Mouse (Mus musculus) heart, embryonic 12.5 days (tissue): ENCODE results near the gene Gng12. TPM values are rescaled to one million over a fixed set of nuclear protein-coding genes. Genes with fewer than 3 reads are reported as not detected.
"Not testable (repeated sequence)": the region's sequence is repeated elsewhere in the genome, so short reads cannot be mapped to it uniquely, and the experiment has no call there.

Experiments used
- ATAC-seq: fragments of 200-750 bp; cut with Nextera tagmentation; 2 replicates; pipeline ENCODE4 v1.8.0; 2017; ENCODE audit warnings: moderate TSS enrichment, moderate library complexity; ENCODE audit not compliant: insufficient number of reproducible peaks, low FRiP score
- H3K27ac ChIP-seq: fragments of 300-500 bp; sonication (generic); 2 replicates; pipeline ENCODE4 v1.5.1; 2016; ENCODE audit warnings: mild to moderate bottlenecking, moderate library complexity; ENCODE audit not compliant: poor library complexity, severe bottlenecking
- H3K27me3 ChIP-seq: fragments of 300-500 bp; sonication (generic); replicated peaks from 2 replicates; pipeline ENCODE4 v1.6.1; 2016; ENCODE audit warnings: mild to moderate bottlenecking, moderate library complexity
- H3K36me3 ChIP-seq: fragments of 300-500 bp; sonication (generic); 2 replicates; pipeline ENCODE4 v1.6.1; 2016; ENCODE audit warnings: mild to moderate bottlenecking, moderate library complexity
- H3K4me1 ChIP-seq: fragments of 300-500 bp; sonication (generic); replicated peaks from 2 replicates; pipeline ENCODE4 v1.6.1; 2016; ENCODE audit warnings: mild to moderate bottlenecking
- H3K4me2 ChIP-seq: fragments of 300-500 bp; sonication (generic); 2 replicates; pipeline ENCODE4 v1.6.1; 2016; ENCODE audit warnings: mild to moderate bottlenecking, moderate library complexity
- H3K4me3 ChIP-seq: fragments of 300-500 bp; sonication (generic); 2 replicates; pipeline ENCODE4 v1.5.1; 2016; ENCODE audit warnings: mild to moderate bottlenecking
- H3K9ac ChIP-seq: fragments of 300-500 bp; sonication (generic); 2 replicates; pipeline ENCODE4 v1.6.1; 2016; ENCODE audit warnings: mild to moderate bottlenecking, moderate library complexity
- H3K9me3 ChIP-seq: fragments of 300-500 bp; sonication (generic); replicated peaks from 2 replicates; pipeline ENCODE4 v1.6.1; 2016; ENCODE audit warnings: mild to moderate bottlenecking, moderate library complexity
- WGBS: fragments of 180-500 bp; shearing (Covaris S2); methylation state at CpG from one replicate; pipeline ENCODE4 v1.1.7; 2016; 5-methylcytosine and 5-hydroxymethylcytosine counted together
- polyA plus RNA-seq: library from polyadenylated mRNA; unstranded; fragments of >200 nt; fragmentation: Nextera tagmentation; extraction: Ambion mirVana; gene quantifications from 2 replicates; pipeline ENCODE4 v1.2.1, GENCODE M21; 2016

The Gng12 gene
- polyA plus RNA-seq, 1 experiment from 2014 or later, result 73.7 TPM

DNA sequence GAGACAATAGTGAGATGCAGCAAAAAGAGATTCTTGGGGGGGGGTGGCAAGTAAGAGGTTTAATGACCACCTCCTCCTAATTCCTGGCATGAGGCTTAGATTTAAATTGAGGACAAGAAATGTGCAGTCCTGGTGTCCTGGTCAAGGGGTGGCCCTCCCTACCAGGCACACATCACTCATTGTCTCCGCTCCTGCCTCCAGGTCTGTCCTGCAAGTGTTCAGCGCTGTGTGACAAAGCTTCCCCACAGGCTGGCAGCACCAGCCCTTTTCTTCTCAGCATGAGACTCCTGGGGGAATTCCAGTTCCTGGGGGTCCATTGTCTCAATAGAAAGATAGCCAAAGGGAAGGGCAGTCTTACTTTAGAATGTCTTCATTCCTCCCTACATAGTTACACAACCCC is 134.2 kb downstream of the Gng12 start:
- 27% methylated on average over 2 of the region's 2 CpGs for WGBS
- no peak overlapping the region for H3K4me2 ChIP-seq
- no peaks in the 10 kb centered on the region for H3K36me3 ChIP-seq
- no peak overlapping the region for H3K4me3 ChIP-seq
- H3K9me3 ChIP-seq, result no peaks in the 10 kb centered on the region
- peaks cover 12% of the 10 kb centered on the region for H3K4me1 ChIP-seq
- no peak overlapping the region for H3K9ac ChIP-seq
- H3K27me3 ChIP-seq, result peaks cover 4% of the 10 kb centered on the region; the same call in 1 of the 2 replicates
- no peak for ATAC-seq
- no peak overlapping the region for H3K27ac ChIP-seq

DNA sequence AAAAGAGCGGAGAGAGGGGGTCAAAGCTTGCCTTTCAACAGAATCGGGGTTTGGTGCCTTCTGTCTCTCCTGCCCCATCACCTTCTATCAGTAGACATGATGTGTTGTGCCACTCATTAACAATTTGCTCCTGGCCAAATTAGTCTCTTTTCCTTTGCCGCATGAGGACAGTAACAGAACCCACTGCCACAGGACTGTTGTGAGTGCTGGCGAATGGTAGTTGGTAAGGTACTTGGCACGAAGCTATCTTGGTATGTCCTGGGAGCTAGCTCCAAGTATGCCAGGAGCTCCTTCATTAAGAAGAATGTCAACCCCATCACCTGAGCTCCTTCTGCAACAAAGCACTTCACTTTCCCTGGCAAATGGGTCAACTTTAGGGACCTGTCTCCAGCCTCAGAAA is 134.6 kb downstream of the Gng12 start:
- Histone ChIP-seq H3K36me3 (no peaks in the 10 kb centered on the region), H3K27me3 (peaks cover 4% of the 10 kb centered on the region; the same call in 1 of the 2 replicates), H3K27ac (no peak overlapping the region), H3K9ac (no peak overlapping the region), H3K4me3 (no peak overlapping the region), H3K4me2 (no peak overlapping the region), H3K9me3 (no peaks in the 10 kb centered on the region), H3K4me1 (peaks cover 16% of the 10 kb centered on the region)
- ATAC-seq, result no peak
- WGBS, result 57% methylated on average over 5 of the region's 5 CpGs

DNA sequence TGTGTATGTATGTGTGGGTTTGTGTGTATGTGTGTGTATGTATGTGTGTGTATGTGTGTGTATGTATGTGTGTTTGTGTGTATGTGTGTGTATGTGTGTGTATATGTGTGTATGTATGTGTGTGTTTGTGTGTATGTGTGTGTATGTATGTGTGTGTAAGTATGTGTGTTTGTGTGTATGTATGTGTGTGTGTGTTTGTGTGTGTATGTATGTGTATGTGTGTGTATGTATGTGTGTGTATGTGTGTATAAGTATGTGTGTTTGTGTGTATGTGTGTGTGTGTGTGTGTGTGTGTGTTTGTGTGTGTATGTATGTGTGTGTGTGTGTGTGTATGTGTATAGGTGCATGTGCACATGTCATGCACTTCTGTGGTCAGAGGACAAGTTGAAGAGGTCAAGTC is 136.4 kb downstream of the Gng12 start:
- H3K4me2 ChIP-seq, H3K27me3 ChIP-seq, H3K27ac ChIP-seq, ATAC-seq, H3K9me3 ChIP-seq, H3K9ac ChIP-seq, H3K4me3 ChIP-seq, H3K36me3 ChIP-seq: not testable (repeated sequence)
- peaks cover 17% of the 10 kb centered on the region for H3K4me1 ChIP-seq

GRCm38 (mm10) chr6:67032972-67033371 is 136.8 kb downstream of the Gng12 start:
- 95% methylated on average over 3 of the region's 4 CpGs for WGBS
- not testable (repeated sequence) for H3K27ac ChIP-seq, H3K36me3 ChIP-seq, H3K27me3 ChIP-seq, H3K4me2 ChIP-seq, H3K4me3 ChIP-seq, ATAC-seq, H3K9ac ChIP-seq, H3K9me3 ChIP-seq
- peaks cover 17% of the 10 kb centered on the region for H3K4me1 ChIP-seq

GRCm38 (mm10) chr6:67033604-67034003 is 137.4 kb downstream of the Gng12 start:
- Histone ChIP-seq H3K9me3 (no peaks in the 10 kb centered on the region), H3K4me3 (peak overlapping the region; percentile 25; the same call in 1 of the 2 replicates), H3K4me1 (peaks cover 17% of the 10 kb centered on the region), H3K27ac (no peak overlapping the region), H3K9ac (no peak overlapping the region), H3K27me3 (peaks cover 4% of the 10 kb centered on the region; the same call in 1 of the 2 replicates), H3K4me2 (peak overlapping the region; percentile 11), H3K36me3 (no peaks in the 10 kb centered on the region)
- 70% methylated on average over 4 of the region's 4 CpGs for WGBS
- no peak for ATAC-seq

DNA sequence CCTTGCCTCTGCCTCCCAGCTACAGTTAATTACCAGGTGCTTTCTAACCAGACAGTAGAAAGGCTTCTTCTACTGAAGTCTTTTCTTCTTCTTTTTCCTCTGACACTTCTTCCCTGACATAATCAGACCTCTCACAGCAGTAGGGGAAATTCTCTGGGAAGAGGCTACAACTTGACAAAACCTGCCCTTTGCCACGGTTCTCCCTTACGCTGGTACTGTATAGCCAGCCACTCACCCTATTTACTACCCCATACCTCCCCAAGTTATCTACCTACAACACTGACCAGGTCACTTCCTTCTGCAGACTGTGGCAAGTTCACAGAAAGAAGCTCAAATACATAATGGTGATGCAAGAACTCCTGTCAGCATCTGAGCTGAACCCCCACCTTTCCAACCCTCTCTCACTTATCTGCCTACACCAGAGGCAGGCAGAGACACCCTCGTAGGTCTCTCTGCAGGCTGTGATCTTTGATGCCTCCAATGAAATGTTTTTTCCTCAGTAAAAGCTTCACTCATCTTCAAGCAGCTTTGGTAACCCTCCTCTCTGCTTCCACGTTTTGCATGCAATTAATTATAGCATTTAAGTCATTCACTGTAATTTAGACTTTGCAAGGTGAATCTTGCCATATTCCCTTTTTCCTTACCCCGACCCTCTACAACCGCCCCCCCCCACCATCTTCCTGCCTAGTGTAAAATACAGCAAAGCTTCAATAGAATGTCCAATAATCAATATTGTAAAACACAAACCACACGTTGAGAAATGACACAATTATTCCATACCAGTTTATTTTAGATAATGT is 138.3 kb downstream of the Gng12 start:
- no peak overlapping the region for H3K9ac ChIP-seq
- no peak overlapping the region for H3K27ac ChIP-seq
- H3K4me3 ChIP-seq, result peak overlapping the region; percentile 25
- H3K4me2 ChIP-seq, result peak overlapping the region; percentile 11
- H3K4me1 ChIP-seq, result peaks cover 15% of the 10 kb centered on the region
- WGBS, result 58% methylated on average over 7 of the region's 7 CpGs
- 0 out of 2 replicates have a peak, but pooled peaks have one; percentile 15 for ATAC-seq
- H3K9me3 ChIP-seq, result no peaks in the 10 kb centered on the region
- no peaks in the 10 kb centered on the region for H3K36me3 ChIP-seq
- H3K27me3 ChIP-seq, result peaks cover 4% of the 10 kb centered on the region; the same call in 1 of the 2 replicates

- H3K9me3 ChIP-seq, result no peaks in the 10 kb centered on the region
- peak overlapping the region; percentile 94 for H3K4me2 ChIP-seq
- H3K36me3 ChIP-seq, result no peaks in the 10 kb centered on the region
- peak overlapping the region; percentile 94 for H3K4me3 ChIP-seq
- peak overlapping the region; percentile 94 for H3K27ac ChIP-seq
- 19% methylated on average over 19 of the region's 19 CpGs for WGBS
- 0 out of 2 replicates have a peak, but pooled peaks cover 4% of the 10 kb centered on the region for H3K27me3 ChIP-seq
- peak; percentile 65 for ATAC-seq
- H3K4me1 ChIP-seq, result peaks cover 7% of the 10 kb centered on the region
- H3K9ac ChIP-seq, result peak overlapping the region; percentile 87; the same call in 1 of the 2 replicates
These were observed 139.4 kb downstream of the Gng12 start for GRCm38 (mm10) chr6:67035388-67036299.

- H3K9ac ChIP-seq, result peak overlapping the region; percentile 87
- ATAC-seq, result peak; percentile 80
- under 1% methylated on average over 29 of the region's 29 CpGs for WGBS
- H3K27ac ChIP-seq, result peak overlapping the region; percentile 94
- no peaks in the 10 kb centered on the region for H3K27me3 ChIP-seq
- H3K36me3 ChIP-seq, result no peaks in the 10 kb centered on the region
- peak overlapping the region; percentile 94 for H3K4me3 ChIP-seq
- peak overlapping the region; percentile 94 for H3K4me2 ChIP-seq
- peaks cover 7% of the 10 kb centered on the region for H3K4me1 ChIP-seq
- no peaks in the 10 kb centered on the region for H3K9me3 ChIP-seq
These were observed 140.2 kb downstream of the Gng12 start for GRCm38 (mm10) chr6:67036356-67036811.

DNA sequence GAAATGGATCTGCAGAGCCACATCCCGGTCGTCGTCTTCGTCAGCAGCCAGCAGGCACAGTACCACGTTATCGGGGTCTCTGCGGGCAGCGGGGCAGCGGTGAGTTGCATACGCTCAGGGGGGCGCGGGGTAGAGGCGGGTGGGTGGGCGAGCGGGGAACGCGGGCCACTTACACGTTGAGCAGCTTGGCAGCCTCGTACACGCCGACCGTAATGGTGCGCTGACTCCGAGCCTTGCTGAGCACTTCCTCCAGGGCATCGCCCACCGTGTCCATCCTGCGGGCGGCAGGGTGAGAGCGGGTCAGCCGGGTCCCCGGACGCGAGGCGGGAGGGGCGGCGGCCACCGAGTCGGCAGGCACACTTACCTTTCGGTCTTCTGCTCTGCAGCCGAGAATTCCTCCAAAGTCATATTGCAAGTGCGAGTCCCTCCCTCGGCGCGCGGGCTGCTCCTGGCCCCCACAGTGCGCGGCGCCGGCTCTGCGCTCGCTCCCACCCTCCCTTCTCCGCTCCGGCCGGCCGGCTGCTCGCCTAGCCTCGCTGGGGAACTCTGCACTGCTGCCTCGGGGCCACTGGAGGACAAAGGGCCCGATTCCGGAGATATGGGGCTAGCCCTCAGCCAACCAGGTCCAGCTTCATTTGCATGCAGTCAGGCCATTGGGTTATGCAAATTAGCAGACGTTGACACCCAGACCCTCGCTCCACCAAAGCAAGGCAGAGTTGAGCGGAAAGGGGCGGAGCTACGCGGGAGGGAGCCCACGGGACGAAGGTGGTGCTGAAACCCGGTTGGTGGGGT is 140.8 kb downstream of the Gng12 start, which contains the start of gene Gadd45a:
TSS of gene Gadd45a (minus strand) at position 621 of the 792 bp plus-strand sequence.
- H3K9ac ChIP-seq, result peak within 1 kb of the TSS; percentile 87
- no peaks in the 10 kb centered on the region for H3K27me3 ChIP-seq
- ATAC-seq, result peak; percentile 96
- WGBS, result under 1% methylated on average over 66 of the region's 69 CpGs
- H3K9me3 ChIP-seq, result no peaks in the 10 kb centered on the region
- peaks cover 7% of the 10 kb centered on the region for H3K4me1 ChIP-seq
- H3K4me3 ChIP-seq, result peak within 1 kb of the TSS; percentile 94
- peak within 1 kb of the TSS; percentile 94 for H3K27ac ChIP-seq
- no peaks in the 10 kb centered on the region for H3K36me3 ChIP-seq
- peak within 1 kb of the TSS; percentile 94 for H3K4me2 ChIP-seq

- Histone ChIP-seq H3K9me3 (no peaks in the 10 kb centered on the region), H3K4me1 (peaks cover 7% of the 10 kb centered on the region), H3K4me3 (no peak overlapping the region), H3K36me3 (no peaks in the 10 kb centered on the region), H3K4me2 (no peak overlapping the region), H3K27ac (no peak overlapping the region), H3K9ac (no peak overlapping the region), H3K27me3 (no peaks in the 10 kb centered on the region)
- ATAC-seq, result no peak
- 86% methylated on average over 3 of the region's 3 CpGs for WGBS
These were observed 142.8 kb downstream of the Gng12 start for GRCm38 (mm10) chr6:67038964-67039363.
